Mouse (Mus musculus) kidney, postnatal 0 days (tissue): ENCODE data around the gene Mllt10. TPM values are rescaled to one million over a fixed set of nuclear protein-coding genes. Genes with fewer than 3 reads are reported as not detected.

Experiments used
- ATAC-seq: fragments of 200-750 bp; cut with Nextera tagmentation; replicated peaks from 2 replicates; pipeline ENCODE4 v1.8.0; 2017; ENCODE audit warnings: low read depth, moderate number of reproducible peaks, moderate TSS enrichment, moderate library complexity; ENCODE audit not compliant: low FRiP score
- DNase-seq: peaks from one replicate; pipeline ENCODE4 v3.0.0-alpha.2; 2016; ENCODE audit warnings: low spot score
- H3K27ac ChIP-seq: fragments of 300-500 bp; sonication (generic); 2 replicates; pipeline ENCODE4 v1.5.1; 2014; ENCODE audit warnings: mild to moderate bottlenecking
- H3K27me3 ChIP-seq: fragments of 300-500 bp; sonication (generic); 2 replicates; pipeline ENCODE4 v1.6.1; 2014; ENCODE audit warnings: low read length, mixed read lengths; ENCODE audit not compliant: insufficient read depth
- H3K36me3 ChIP-seq: fragments of 300-500 bp; sonication (generic); 2 replicates; pipeline ENCODE4 v1.6.1; 2014; ENCODE audit warnings: low read length, mixed read lengths; ENCODE audit not compliant: insufficient read depth
- H3K4me1 ChIP-seq: fragments of 300-500 bp; sonication (generic); replicated peaks from 2 replicates; pipeline ENCODE4 v1.6.1; 2014; ENCODE audit warnings: antibody characterized with exemption, low read length, mixed read lengths; ENCODE audit not compliant: insufficient read depth
- H3K4me2 ChIP-seq: fragments of 300-500 bp; sonication (generic); 2 replicates; pipeline ENCODE4 v1.6.1; 2014; ENCODE audit warnings: mild to moderate bottlenecking, low read length, moderate library complexity, mixed read lengths
- H3K4me3 ChIP-seq: fragments of 300-500 bp; sonication (generic); replicated peaks from 2 replicates; pipeline ENCODE4 v1.5.1; 2014; ENCODE audit warnings: low read depth, low read length
- H3K9ac ChIP-seq: fragments of 300-500 bp; sonication (generic); 2 replicates; pipeline ENCODE4 v1.6.1; 2014; ENCODE audit warnings: low read depth, low read length
- H3K9me3 ChIP-seq: fragments of 300-500 bp; sonication (generic); replicated peaks from 2 replicates; pipeline ENCODE4 v1.6.1; 2016; ENCODE audit warnings: low read length, inconsistent platforms, mixed read lengths
- CTCF ChIP-seq: IDR thresholded peaks from 2 replicates; pipeline ENCODE4 v1.5.1; 2016; ENCODE audit warnings: antibody characterized with exemption, low read depth, mild to moderate bottlenecking, moderate library complexity
- WGBS: fragments of 180-500 bp; shearing (Covaris S2); extraction: QIAGEN DNeasy Blood & Tissue Kit; methylation state at CpG from one replicate; pipeline ENCODE4 v1.1.7; 2014; 5-methylcytosine and 5-hydroxymethylcytosine counted together
- polyA plus RNA-seq: library from polyadenylated mRNA; unstranded; fragments of >200 nt; fragmentation: Nextera tagmentation; extraction: Ambion mirVana; gene quantifications from 2 replicates; pipeline ENCODE4 v1.2.1, GENCODE M21; 2015

The Mllt10 gene
- polyA plus RNA-seq, 1 experiment from 2014 or later: 48.9 TPM

DNA sequence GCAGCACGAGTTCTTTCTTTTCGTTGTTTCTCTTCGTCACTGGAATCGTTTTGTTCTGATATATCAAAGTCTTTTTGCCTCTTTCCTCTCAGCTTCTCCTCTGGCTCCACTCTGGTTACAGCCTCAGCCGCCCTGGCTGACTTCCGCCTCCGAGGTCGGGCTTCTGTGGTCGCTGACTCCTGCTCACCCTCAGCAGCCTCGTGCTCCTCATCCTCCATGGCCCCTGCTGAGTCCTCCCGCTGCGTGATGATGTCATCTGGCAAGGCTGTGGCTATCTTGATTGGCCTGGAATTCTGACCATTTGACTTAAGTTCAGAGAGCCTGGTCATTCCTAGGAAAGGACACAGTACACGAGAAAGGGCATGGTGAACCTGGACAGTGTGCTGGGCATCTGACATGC is 164.5 kb downstream of the Mllt10 start:
- no peak for ATAC-seq
- no peaks in the 10 kb centered on the region for H3K9me3 ChIP-seq
- peaks cover 17% of the 10 kb centered on the region for H3K36me3 ChIP-seq
- WGBS: 71% methylated on average over 13 of the region's 13 CpGs
- no peaks in the 10 kb centered on the region for H3K27me3 ChIP-seq
- H3K4me1 ChIP-seq: 0 out of 2 replicates have a peak, but pooled peaks cover 2% of the 10 kb centered on the region
- H3K27ac ChIP-seq: no peak overlapping the region
- H3K9ac ChIP-seq: no peak overlapping the region
- no peak for TF ChIP-seq CTCF
- no peak overlapping the region for H3K4me3 ChIP-seq
- no peak overlapping the region for H3K4me2 ChIP-seq
- DNase-seq: no peak

DNA sequence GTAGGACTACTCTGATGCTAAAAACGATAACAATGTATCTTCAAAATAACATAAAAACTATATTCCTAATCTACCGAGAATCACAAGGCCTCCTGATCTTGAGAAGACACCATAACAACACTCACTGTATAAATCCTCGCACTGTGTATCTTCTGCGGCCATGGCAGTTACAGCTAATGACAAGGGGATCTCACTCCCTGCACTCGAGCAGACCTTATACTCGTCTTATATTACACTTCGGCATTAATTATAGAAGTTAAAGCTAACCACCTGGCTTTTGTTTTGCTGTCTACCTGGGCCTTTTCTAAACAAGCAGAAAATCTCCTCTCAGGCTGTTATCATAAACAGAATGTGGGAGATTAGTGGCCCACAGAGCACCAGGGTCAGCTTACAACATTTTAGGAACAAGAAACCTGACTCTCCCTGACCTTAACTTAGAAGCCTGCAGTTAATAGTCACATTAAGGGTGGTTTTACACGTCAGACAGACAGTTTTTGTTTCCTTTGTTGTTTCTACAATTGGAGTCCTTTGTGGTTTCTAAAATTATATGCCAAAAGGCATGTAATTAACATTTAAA is 173.5 kb downstream of the Mllt10 start:
- WGBS: 28% methylated on average over 8 of the region's 8 CpGs
- H3K9ac ChIP-seq: no peak overlapping the region
- no peak overlapping the region for H3K27ac ChIP-seq
- DNase-seq: peak; percentile 54
- no peaks in the 10 kb centered on the region for H3K4me1 ChIP-seq
- H3K9me3 ChIP-seq: no peaks in the 10 kb centered on the region
- no peak overlapping the region for H3K4me3 ChIP-seq
- no peak for ATAC-seq
- no peaks in the 10 kb centered on the region for H3K27me3 ChIP-seq
- TF ChIP-seq CTCF: no peak
- H3K4me2 ChIP-seq: no peak overlapping the region
- no peaks in the 10 kb centered on the region for H3K36me3 ChIP-seq

- DNase-seq (peak; percentile 25), ATAC-seq (no peak)
- Histone ChIP-seq H3K27me3 (no peaks in the 10 kb centered on the region), H3K27ac (no peak overlapping the region), H3K4me2 (no peak overlapping the region), H3K9me3 (no peaks in the 10 kb centered on the region), H3K36me3 (no peaks in the 10 kb centered on the region), H3K4me1 (no peaks in the 10 kb centered on the region), H3K9ac (no peak overlapping the region), H3K4me3 (no peak overlapping the region)
- TF ChIP-seq CTCF: no peak
- WGBS: 12% methylated on average over 2 of the region's 2 CpGs
Measured at GRCm38 (mm10) chr2:18229279-18229678, 174.2 kb downstream of the Mllt10 start.

DNA sequence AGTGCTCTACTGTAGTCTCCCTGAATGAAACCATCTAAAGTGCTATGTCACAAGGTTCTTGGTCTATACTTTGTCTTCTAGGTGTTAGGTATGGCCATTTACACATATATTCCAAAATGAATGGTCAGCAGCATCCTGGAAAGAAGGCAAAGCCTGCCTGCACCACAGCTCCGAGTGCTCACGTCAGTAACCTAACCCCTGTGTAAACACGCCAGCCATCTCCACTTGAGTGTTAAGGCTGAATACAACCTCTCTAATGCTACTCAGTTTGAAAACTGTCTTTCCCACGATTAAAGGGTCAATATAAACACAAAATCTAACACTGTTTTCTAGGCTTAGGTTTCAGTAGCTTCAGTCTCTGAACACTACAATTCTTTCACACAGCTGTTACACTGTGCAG is 176.1 kb downstream of the Mllt10 start:
- Histone ChIP-seq H3K4me2 (no peak overlapping the region), H3K27ac (no peak overlapping the region), H3K27me3 (no peaks in the 10 kb centered on the region), H3K36me3 (no peaks in the 10 kb centered on the region), H3K9ac (no peak overlapping the region), H3K9me3 (no peaks in the 10 kb centered on the region), H3K4me1 (no peaks in the 10 kb centered on the region), H3K4me3 (no peak overlapping the region)
- no peak for ATAC-seq
- WGBS: 47% methylated on average over 4 of the region's 4 CpGs
- DNase-seq: peak; percentile 12
- TF ChIP-seq CTCF: no peak

- TF ChIP-seq CTCF: no peak
- Histone ChIP-seq H3K27ac (no peak overlapping the region), H3K36me3 (no peaks in the 10 kb centered on the region), H3K4me2 (no peak overlapping the region), H3K4me3 (no peak overlapping the region), H3K27me3 (no peaks in the 10 kb centered on the region), H3K9me3 (no peaks in the 10 kb centered on the region), H3K4me1 (no peaks in the 10 kb centered on the region), H3K9ac (no peak overlapping the region)
- DNase-seq: no peak
- ATAC-seq: no peak
- WGBS: 43% methylated on average over 5 of the region's 5 CpGs
Measured at GRCm38 (mm10) chr2:18232883-18233567, 178.0 kb downstream of the Mllt10 start.

DNA sequence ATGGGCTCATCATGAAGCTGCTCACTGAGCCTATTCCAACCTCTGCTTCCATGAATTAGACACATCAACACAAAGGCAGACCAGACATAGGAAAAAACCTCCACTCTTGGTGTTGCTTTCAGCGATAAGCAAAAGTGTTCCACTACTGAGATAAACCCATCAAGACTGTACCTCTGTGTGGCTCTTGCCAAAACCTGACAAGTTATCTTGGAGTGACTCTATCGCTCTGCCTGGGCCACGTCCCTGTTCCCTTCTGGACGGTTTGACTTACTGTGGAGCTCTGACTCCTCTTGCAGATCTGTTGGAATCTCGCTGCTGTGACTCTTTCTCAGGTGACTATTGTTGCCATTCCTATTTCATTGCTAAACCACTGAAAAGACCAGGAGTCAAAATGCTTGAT is 180.5 kb downstream of the Mllt10 start:
- H3K9ac ChIP-seq: no peak overlapping the region
- no peak for TF ChIP-seq CTCF
- no peak overlapping the region for H3K4me3 ChIP-seq
- 92% methylated on average over 5 of the region's 5 CpGs for WGBS
- ATAC-seq (no peak), DNase-seq (no peak)
- no peaks in the 10 kb centered on the region for H3K27me3 ChIP-seq
- H3K4me2 ChIP-seq: no peak overlapping the region
- H3K36me3 ChIP-seq: no peaks in the 10 kb centered on the region
- H3K4me1 ChIP-seq: no peaks in the 10 kb centered on the region
- no peak overlapping the region for H3K27ac ChIP-seq
- no peaks in the 10 kb centered on the region for H3K9me3 ChIP-seq
